Mouse (Mus musculus) G1E (cell line): ENCODE data around the gene Orai1.
"Not testable (repeated sequence)": the region's sequence is repeated elsewhere in the genome, so short reads cannot be mapped to it uniquely, and the experiment has no call there.

Source experiments
- CTCF ChIP-seq: IDR thresholded peaks from 2 replicates; pipeline ENCODE4 v1.5.1; 2012; ENCODE audit warnings: low read depth, low read length, inconsistent platforms, mixed read lengths
- GATA1 ChIP-seq: IDR thresholded peaks from 2 replicates; pipeline ENCODE4 v1.6.1; 2012; ENCODE audit warnings: borderline replicate concordance, low read length, inconsistent platforms, mixed read lengths
- GATA2 ChIP-seq: IDR thresholded peaks from 2 replicates; pipeline ENCODE4 v1.6.1; 2012; ENCODE audit warnings: low read depth, low read length, inconsistent platforms, borderline replicate concordance
- TAL1 ChIP-seq: conservative IDR thresholded peaks from 2 replicates; pipeline ENCODE4 v1.6.1; 2012; ENCODE audit warnings: low read depth, low read length, inconsistent platforms, mixed read lengths

DNA sequence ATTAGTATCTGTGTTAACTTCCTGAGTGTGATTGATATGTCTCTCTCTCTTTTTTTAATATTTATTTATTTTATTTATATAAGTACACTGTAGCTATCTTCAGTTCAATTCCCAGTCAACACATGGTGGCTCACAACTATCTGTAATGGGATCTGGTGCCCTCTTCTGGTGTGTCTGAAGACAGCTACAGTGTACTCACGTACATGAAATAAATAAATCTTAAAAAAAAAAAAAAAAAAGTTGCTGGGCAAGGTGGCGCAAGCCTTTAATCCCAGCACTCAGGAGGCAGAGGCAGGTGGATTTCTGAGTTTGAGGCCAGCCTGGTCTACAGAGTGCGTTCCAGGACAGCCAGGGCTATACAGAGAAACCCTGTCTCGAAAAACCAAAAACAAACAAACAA, 40.2 kb upstream of the Orai1 start:
- TF ChIP-seq CTCF, GATA2, GATA1, TAL1: not testable (repeated sequence)
